ENCODE assay signal across 11 mouse cellular contexts in genomic region chr3:17789454-17790196, GRCm38 (mm10).
DNase-seq lines count a peak whose midpoint lies in the region; ATAC-seq lines count a peak whose summit lies in the region.
"Had no signal": no experiment of that assay in that cellular context is flagged by ENCODE, and none has a peak within 500 bp of the region (broad histone marks: within the 10 kb centered on the region; RNA-seq: fewer than 3 reads in every experiment).

No protein-coding gene starts in this region.

- H3K4me3 ChIP-seq in embryonic facial prominence, embryonic 10.5 days: peak overlapping the region; percentile 55
- H3K4me3 ChIP-seq in hindbrain, embryonic 14.5 days (replicated peaks; ENCODE audit: low read length): peak overlapping the region; percentile 75
- peak overlapping the region; percentile 69 for H3K4me3 ChIP-seq in neural tube, embryonic 12.5 days
- H3K4me3 ChIP-seq: heart, embryonic 15.5 days had no signal

- H3K36me3 ChIP-seq in embryonic facial prominence, embryonic 10.5 days (replicated peaks): no peaks in the 10 kb centered on the region
- H3K36me3 ChIP-seq in hindbrain, embryonic 14.5 days (replicated peaks; ENCODE audit: control insufficient read depth, insufficient read depth): peaks cover 3% of the 10 kb centered on the region
- peaks cover 2% of the 10 kb centered on the region; the same call in 1 of the 2 replicates for H3K36me3 ChIP-seq in neural tube, embryonic 12.5 days
- H3K36me3 ChIP-seq: heart, embryonic 15.5 days had no signal

- peak; percentile 80 for DNase-seq in brain, embryonic 18.5 days (ENCODE audit: low read depth, low spot score)
- peak; percentile 23 for DNase-seq in embryonic facial prominence, embryonic 10.5 days (ENCODE audit: low spot score)
- DNase-seq in hindbrain, embryonic 14.5 days (ENCODE audit: low spot score): peak; percentile 76
- no peak for DNase-seq in heart, adult 8-10 months (ENCODE audit: low spot score)
- DNase-seq in testis, postnatal 10 days (ENCODE audit: low spot score): no peak
- DNase-seq: kidney, adult 18-20 months; thymus, postnatal 36 days had no signal

- H3K9me3 ChIP-seq in embryonic facial prominence, embryonic 10.5 days: no peaks in the 10 kb centered on the region
- no peaks in the 10 kb centered on the region for H3K9me3 ChIP-seq in hindbrain, embryonic 14.5 days (ENCODE audit: control insufficient read depth, low read length)
- H3K9me3 ChIP-seq in neural tube, embryonic 12.5 days: no peaks in the 10 kb centered on the region
- H3K9me3 ChIP-seq: heart, embryonic 15.5 days had no signal

- peak; percentile 31 for ATAC-seq in hindbrain, embryonic 14.5 days (ENCODE audit: low FRiP score)
- ATAC-seq in neural tube, embryonic 12.5 days (ENCODE audit: low FRiP score, low read depth): peak; percentile 8
- ATAC-seq in megakaryocyte, adult 5-6 weeks (ENCODE audit: poor library complexity, severe bottlenecking): no peak
- ATAC-seq in megakaryocyte-erythroid progenitor cell, adult 5-6 weeks (replicated peaks; ENCODE audit: low FRiP score, low TSS enrichment, poor library complexity, severe bottlenecking): no peak

- peaks cover 20% of the 10 kb centered on the region for H3K4me1 ChIP-seq in embryonic facial prominence, embryonic 10.5 days
- peaks cover 22% of the 10 kb centered on the region for H3K4me1 ChIP-seq in hindbrain, embryonic 14.5 days (replicated peaks; ENCODE audit: control insufficient read depth, insufficient read depth, low read length)
- peaks cover 14% of the 10 kb centered on the region for H3K4me1 ChIP-seq in neural tube, embryonic 12.5 days

- WGBS in embryonic facial prominence, embryonic 10.5 days: 1% methylated on average over 9 of the region's 9 CpGs
- WGBS in hindbrain, embryonic 14.5 days: under 1% methylated on average over 9 of the region's 9 CpGs
- 2% methylated on average over 9 of the region's 9 CpGs for WGBS in neural tube, embryonic 12.5 days

- peak overlapping the region; percentile 100 for H3K4me2 ChIP-seq in hindbrain, embryonic 14.5 days (replicated peaks)
- peak overlapping the region; percentile 98 for H3K4me2 ChIP-seq in neural tube, embryonic 12.5 days (replicated peaks)
- H3K4me2 ChIP-seq: heart, embryonic 15.5 days had no signal

- H3K27me3 ChIP-seq in embryonic facial prominence, embryonic 10.5 days (replicated peaks; ENCODE audit: low read depth, poor library complexity, severe bottlenecking): peaks cover 100% of the 10 kb centered on the region
- H3K27me3 ChIP-seq in hindbrain, embryonic 14.5 days (ENCODE audit: control insufficient read depth, insufficient read depth, low read length): no peaks in the 10 kb centered on the region
- H3K27me3 ChIP-seq in neural tube, embryonic 12.5 days (replicated peaks): 0 out of 2 replicates have a peak, but pooled peaks cover 4% of the 10 kb centered on the region

- peak overlapping the region; percentile 99 for H3K9ac ChIP-seq in hindbrain, embryonic 14.5 days
- peak overlapping the region; percentile 98 for H3K9ac ChIP-seq in neural tube, embryonic 12.5 days
- H3K9ac ChIP-seq: heart, embryonic 15.5 days had no signal

- H3K27ac ChIP-seq in embryonic facial prominence, embryonic 10.5 days (replicated peaks): peak overlapping the region; percentile 85
- H3K27ac ChIP-seq in hindbrain, embryonic 14.5 days: peak overlapping the region; percentile 100
- H3K27ac ChIP-seq in neural tube, embryonic 12.5 days: peak overlapping the region; percentile 100
- H3K27ac ChIP-seq: heart, embryonic 15.5 days had no signal

Comparison
In these comparisons a context has a peak if more than half of its experiments do, and no peak if none do; other contexts are left out.
1. DNase-seq: peak in brain, embryonic 18.5 days (single experiment), embryonic facial prominence, embryonic 10.5 days (single experiment) and hindbrain, embryonic 14.5 days (single experiment); none in heart, adult 8-10 months (single experiment) and testis, postnatal 10 days (single experiment).
2. ATAC-seq: peak in hindbrain, embryonic 14.5 days (single experiment) and neural tube, embryonic 12.5 days (single experiment); none in megakaryocyte, adult 5-6 weeks (single experiment) and megakaryocyte-erythroid progenitor cell, adult 5-6 weeks (single experiment).
3. Peak in every context shown above with its lines, with median percentiles within 50 percentile points of each other: H3K27ac ChIP-seq and H3K4me3 ChIP-seq.